Mouse (Mus musculus) heart, postnatal 0 days (tissue): ENCODE results near the gene Ube4b. TPM values are rescaled to one million over a fixed set of nuclear protein-coding genes. Genes with fewer than 3 reads are reported as not detected.
A peak's percentile ranks its signal among the peaks of the same experiment; 100 is the strongest.

ENCODE experiments used
- ATAC-seq: fragments of 200-750 bp; cut with Nextera tagmentation; 2 replicates; pipeline ENCODE4 v1.8.0; 2017; ENCODE audit warnings: low read depth, moderate number of reproducible peaks, moderate library complexity; ENCODE audit not compliant: insufficient read depth
- DNase-seq: peaks from one replicate; pipeline ENCODE4 v3.0.0-alpha.2; 2016; ENCODE audit warnings: low spot score
- H3K27ac ChIP-seq: fragments of 300-500 bp; sonication (generic); 2 replicates; pipeline ENCODE4 v1.5.1; 2014; ENCODE audit warnings: low read depth, mild to moderate bottlenecking
- H3K27me3 ChIP-seq: fragments of 300-500 bp; sonication (generic); 2 replicates; pipeline ENCODE4 v1.6.1; 2014; ENCODE audit warnings: low read length, mixed read lengths; ENCODE audit not compliant: control insufficient read depth, insufficient read depth
- H3K36me3 ChIP-seq: fragments of 300-500 bp; sonication (generic); replicated peaks from 2 replicates; pipeline ENCODE4 v1.6.1; 2014; ENCODE audit warnings: low read length, mixed read lengths; ENCODE audit not compliant: control insufficient read depth, insufficient read depth
- H3K4me1 ChIP-seq: fragments of 300-500 bp; sonication (generic); 2 replicates; pipeline ENCODE4 v1.6.1; 2014; ENCODE audit warnings: antibody characterized with exemption; ENCODE audit not compliant: control insufficient read depth, insufficient read depth
- H3K4me2 ChIP-seq: fragments of 300-500 bp; sonication (generic); 2 replicates; pipeline ENCODE4 v1.6.1; 2014; ENCODE audit warnings: low read depth, mild to moderate bottlenecking, low read length, moderate library complexity
- H3K4me3 ChIP-seq: fragments of 300-500 bp; sonication (generic); 2 replicates; pipeline ENCODE4 v1.5.1; 2014; ENCODE audit warnings: low read depth, low read length
- H3K9ac ChIP-seq: fragments of 300-500 bp; sonication (generic); replicated peaks from 2 replicates; pipeline ENCODE4 v1.6.1; 2014; ENCODE audit warnings: low read depth, low read length, mixed read lengths
- H3K9me3 ChIP-seq: fragments of 300-500 bp; sonication (generic); replicated peaks from 2 replicates; pipeline ENCODE4 v1.6.1; 2016; ENCODE audit warnings: low read length; ENCODE audit not compliant: control insufficient read depth
- CTCF ChIP-seq: IDR thresholded peaks from 2 replicates; pipeline ENCODE4 v1.5.1; 2016; ENCODE audit warnings: antibody characterized with exemption, control low read depth, low read depth
- EP300 ChIP-seq: IDR thresholded peaks from 2 replicates; pipeline ENCODE4 v1.6.1; 2016; ENCODE audit warnings: antibody characterized with exemption, low read depth
- WGBS: fragments of 180-500 bp; shearing (Covaris S2); extraction: QIAGEN DNeasy Blood & Tissue Kit; methylation state at CpG from one replicate; pipeline ENCODE4 v1.1.7; 2014; 5-methylcytosine and 5-hydroxymethylcytosine counted together
- polyA plus RNA-seq: library from polyadenylated mRNA; unstranded; fragments of >200 nt; fragmentation: Nextera tagmentation; extraction: Ambion mirVana; gene quantifications from 2 replicates; pipeline ENCODE4 v1.2.1, GENCODE M21; 2015
- total RNA-seq: library from RNA; depleted of rRNA; stranded (reverse); fragments of >200 nt; gene quantifications from 2 replicates; pipeline ENCODE4 v1.2.3, GENCODE M21; 2014; ENCODE audit warnings: low replicate concordance

The Ube4b gene
- total and polyA plus RNA-seq, 2 experiments from 2014 or later: 20.2 to 56.4 TPM

DNA sequence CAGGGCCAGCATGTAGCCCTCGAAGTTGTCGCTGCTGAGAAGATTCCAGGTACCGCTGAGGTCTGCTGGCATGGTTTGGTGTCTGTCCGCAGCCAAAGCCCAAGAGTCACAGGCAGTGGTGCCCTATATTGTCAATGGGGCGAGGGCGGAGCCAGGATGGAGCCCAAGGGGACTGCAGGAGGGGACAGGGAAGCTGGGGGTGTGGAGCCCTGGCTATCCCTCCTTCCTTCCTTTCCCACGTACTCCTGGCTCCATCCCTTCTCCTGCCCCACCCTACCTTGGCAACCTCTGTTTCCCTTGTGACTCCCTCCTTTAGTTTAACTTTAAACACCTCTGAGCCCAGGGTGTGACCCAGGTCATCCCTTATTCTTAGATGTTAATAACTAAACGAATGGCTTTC, 28.3 kb upstream of the Ube4b start, which contains the start of gene Rbp7:
TSS of gene Rbp7 (minus strand) at position 100 of the 400 bp plus-strand sequence.
- peak; percentile 22; the same call in 1 of the 2 replicates for ATAC-seq
- Histone ChIP-seq H3K4me1 (no peaks in the 10 kb centered on the region), H3K9me3 (no peaks in the 10 kb centered on the region), H3K27me3 (no peaks in the 10 kb centered on the region), H3K4me3 (peak within 1 kb of the TSS; percentile 1; the same call in 1 of the 2 replicates), H3K27ac (peak within 1 kb of the TSS; percentile 35; the same call in 1 of the 2 replicates), H3K9ac (no peak within 1 kb of the TSS), H3K4me2 (peak within 1 kb of the TSS; percentile 24), H3K36me3 (no peaks in the 10 kb centered on the region)
- TF ChIP-seq CTCF (no peak), EP300 (no peak)
- DNase-seq: no peak
- 46% methylated on average over 8 of the region's 8 CpGs for WGBS

DNA sequence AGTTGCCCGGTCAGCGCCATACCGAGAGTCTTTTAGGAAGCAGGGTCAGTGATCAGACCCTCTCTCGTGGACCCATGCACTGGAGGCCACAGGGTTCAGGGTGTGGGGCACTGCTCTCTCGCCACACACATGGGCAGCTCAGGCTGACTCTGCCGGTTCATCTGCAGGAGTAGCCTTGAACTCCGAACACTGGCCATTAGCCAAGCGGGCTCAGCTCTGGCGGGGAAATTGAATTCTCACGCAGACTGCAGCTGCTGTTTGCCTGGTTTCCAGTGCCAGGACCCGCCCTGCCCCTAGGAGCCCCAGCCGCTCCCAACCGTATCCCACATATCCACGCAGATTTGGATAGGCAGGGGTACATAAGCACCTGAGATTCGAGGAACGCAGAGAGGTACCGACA, 27.7 kb upstream of the Ube4b start:
- Histone ChIP-seq H3K36me3 (no peaks in the 10 kb centered on the region), H3K4me2 (peak overlapping the region; percentile 24), H3K9ac (no peak overlapping the region), H3K27me3 (no peaks in the 10 kb centered on the region), H3K4me1 (no peaks in the 10 kb centered on the region), H3K27ac (no peak overlapping the region), H3K4me3 (peak overlapping the region; percentile 1; the same call in 1 of the 2 replicates), H3K9me3 (no peaks in the 10 kb centered on the region)
- TF ChIP-seq EP300 (no peak), CTCF (no peak)
- no peak for ATAC-seq
- no peak for DNase-seq
- WGBS: 78% methylated on average over 17 of the region's 17 CpGs

DNA sequence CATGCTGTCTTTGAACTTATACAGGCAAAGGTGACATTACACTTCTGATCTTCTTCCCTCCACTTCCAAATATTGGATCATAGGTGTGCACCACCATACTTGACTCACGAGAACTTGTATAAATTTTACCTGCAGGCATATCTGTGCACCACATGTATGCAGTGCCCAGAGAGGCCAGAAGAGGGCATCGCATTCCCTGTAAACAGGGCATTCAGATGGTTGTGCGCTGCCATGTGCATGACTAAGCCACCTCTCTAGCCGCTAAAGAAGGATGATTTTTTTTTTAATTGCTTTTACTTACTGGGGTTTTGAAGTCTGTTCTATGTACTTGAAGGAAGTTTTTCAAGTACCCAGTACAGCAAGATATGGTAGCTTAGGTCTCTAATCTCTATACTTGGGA, 27.1 kb upstream of the Ube4b start:
- H3K4me3 ChIP-seq: no peak overlapping the region
- 79% methylated on average over 4 of the region's 4 CpGs for WGBS

DNA sequence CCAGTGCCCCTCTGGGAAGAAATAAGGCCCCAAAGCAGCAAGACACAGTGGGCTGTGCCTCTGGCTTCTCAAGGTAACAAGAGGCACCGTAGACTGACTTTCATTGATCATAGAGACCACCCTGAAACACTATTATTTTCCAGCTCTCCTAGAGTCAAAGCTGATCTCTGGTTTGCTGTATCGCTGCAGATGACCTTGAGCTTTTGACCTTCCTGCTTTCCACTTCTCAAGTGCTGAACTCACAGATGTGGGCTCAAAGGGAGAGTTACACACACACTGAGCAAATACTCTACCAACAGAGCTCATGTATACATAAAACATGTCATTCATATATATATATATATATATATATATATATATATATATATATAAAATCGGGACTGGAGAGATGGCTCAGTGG, 24.1 kb upstream of the Ube4b start:
- Histone ChIP-seq H3K9ac (no peak overlapping the region), H3K4me1 (peaks cover 8% of the 10 kb centered on the region; the same call in 1 of the 2 replicates), H3K9me3 (no peaks in the 10 kb centered on the region), H3K4me2 (no peak overlapping the region), H3K27ac (no peak overlapping the region), H3K36me3 (no peaks in the 10 kb centered on the region), H3K27me3 (no peaks in the 10 kb centered on the region), H3K4me3 (no peak overlapping the region)
- DNase-seq (no peak), ATAC-seq (no peak)
- WGBS: 64% methylated on average over 3 of the region's 3 CpGs
- TF ChIP-seq CTCF (no peak), EP300 (no peak)

More for the DNA sequence above, 27.1 kb upstream of the Ube4b start:
- no peaks in the 10 kb centered on the region for H3K36me3 ChIP-seq
- no peaks in the 10 kb centered on the region for H3K4me1 ChIP-seq
- H3K27ac ChIP-seq: no peak overlapping the region
- DNase-seq (no peak), ATAC-seq (no peak)
- H3K27me3 ChIP-seq: no peaks in the 10 kb centered on the region
- no peaks in the 10 kb centered on the region for H3K9me3 ChIP-seq
- no peak overlapping the region for H3K9ac ChIP-seq
- TF ChIP-seq EP300: no peak
- TF ChIP-seq CTCF: peak; percentile 56
- H3K4me2 ChIP-seq: 0 out of 2 replicates have a peak overlapping the region, but pooled peaks have one; percentile 24

DNA sequence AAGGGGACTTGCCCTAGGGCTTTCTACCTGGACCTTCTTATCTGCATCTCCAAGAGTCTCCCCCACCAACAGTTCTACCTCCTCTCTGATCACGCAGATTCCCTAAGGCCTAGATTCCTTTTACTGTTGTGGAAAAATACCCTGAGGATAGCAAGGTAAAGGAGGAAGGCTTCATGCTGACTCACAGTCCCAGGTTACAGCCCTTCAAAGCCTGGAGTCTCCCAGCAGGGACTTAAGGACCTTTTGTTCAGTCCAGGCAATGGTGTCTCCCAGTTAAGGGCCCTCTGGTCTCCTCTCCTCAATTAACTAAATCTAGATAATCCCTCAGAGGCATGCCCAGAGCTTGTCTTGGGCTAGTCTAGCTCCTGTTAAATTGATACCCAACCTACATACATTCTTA, 19.8 kb upstream of the Ube4b start:
- no peak overlapping the region; the same call in 1 of the 2 replicates for H3K9ac ChIP-seq
- no peak for TF ChIP-seq CTCF
- H3K27ac ChIP-seq: peak overlapping the region; percentile 85
- WGBS: 35% methylated on average over 1 of the region's 1 CpGs
- no peak for ATAC-seq
- DNase-seq: no peak
- no peak overlapping the region for H3K4me3 ChIP-seq
- no peaks in the 10 kb centered on the region for H3K27me3 ChIP-seq
- no peaks in the 10 kb centered on the region for H3K9me3 ChIP-seq
- H3K4me2 ChIP-seq: no peak overlapping the region
- H3K4me1 ChIP-seq: peaks cover 14% of the 10 kb centered on the region; the same call in 1 of the 2 replicates
- no peaks in the 10 kb centered on the region for H3K36me3 ChIP-seq

DNA sequence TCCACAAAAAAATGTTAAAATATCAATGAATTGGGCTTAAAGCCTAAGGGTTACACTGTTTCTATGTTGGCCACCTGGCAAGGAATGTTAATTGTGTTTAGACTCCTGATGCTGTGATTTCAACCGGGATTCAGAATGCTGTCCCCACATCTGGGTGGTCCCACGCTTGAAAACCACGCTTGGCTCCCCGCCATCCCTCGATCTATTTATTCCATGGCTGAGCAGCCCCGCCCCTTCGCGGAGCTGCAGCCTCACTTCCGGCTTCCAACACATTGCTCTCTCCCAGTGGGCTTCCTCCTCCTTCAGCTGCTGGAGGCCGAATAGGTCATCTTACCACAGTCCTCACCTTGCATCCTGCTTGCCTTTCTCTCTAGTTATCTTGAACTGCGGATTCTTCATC, 19.3 kb upstream of the Ube4b start:
- H3K4me2 ChIP-seq: peak overlapping the region; percentile 54
- H3K9me3 ChIP-seq: no peaks in the 10 kb centered on the region
- H3K4me3 ChIP-seq: peak overlapping the region; percentile 30
- peak overlapping the region; percentile 10; the same call in 1 of the 2 replicates for H3K9ac ChIP-seq
- WGBS: 6% methylated on average over 11 of the region's 11 CpGs
- peak; percentile 46; the same call in 1 of the 2 replicates for ATAC-seq
- H3K36me3 ChIP-seq: no peaks in the 10 kb centered on the region
- H3K27me3 ChIP-seq: no peaks in the 10 kb centered on the region
- DNase-seq: peak; percentile 60
- peak overlapping the region; percentile 85 for H3K27ac ChIP-seq
- TF ChIP-seq EP300: no peak
- TF ChIP-seq CTCF: no peak
- H3K4me1 ChIP-seq: peaks cover 14% of the 10 kb centered on the region; the same call in 1 of the 2 replicates
